Mouse (Mus musculus): Measurements from ENCODE around the gene Cd47. TPM values are rescaled to one million over a fixed set of nuclear protein-coding genes. Genes with fewer than 3 reads are reported as not detected.
A peak's percentile ranks its signal among the peaks of the same experiment; 100 is the strongest.

Gene Cd47
- polyA plus RNA-seq, 1 experiment from 2014 or later = 286 TPM

- H3K4me2 ChIP-seq (ENCODE audit: low read depth, low read length) = no peak overlapping the region
- no peaks in the 10 kb centered on the region for H3K9me3 ChIP-seq (ENCODE audit: low read length)
- WGBS (ENCODE audit: insufficient replicate concordance) = 90% methylated on average over 4 of the region's 4 CpGs
- no peak overlapping the region for H3K4me3 ChIP-seq (ENCODE audit: low read depth, low read length)
- peaks cover 40% of the 10 kb centered on the region for H3K4me1 ChIP-seq (ENCODE audit: insufficient read depth)
- ATAC-seq (no peak), DNase-seq (no peak)
- TF ChIP-seq CTCF (IDR thresholded peaks at IDR 0.05; ENCODE audit: low read depth) (no peak), EP300 (IDR thresholded peaks at IDR 0.05; ENCODE audit: low read depth) (no peak)
- no peaks in the 10 kb centered on the region; the same call in 1 of the 2 replicates for H3K36me3 ChIP-seq (replicated peaks; ENCODE audit: insufficient read depth, low read length)
- H3K9ac ChIP-seq (replicated peaks) = no peak overlapping the region
- H3K27me3 ChIP-seq (ENCODE audit: insufficient read depth, low read length) = no peaks in the 10 kb centered on the region
- no peak overlapping the region for H3K27ac ChIP-seq (ENCODE audit: low read depth)
Observed at GRCm38 (mm10) chr16:49768491-49769031, 31.8 kb upstream of the Cd47 start.

- Histone ChIP-seq H3K4me2 (ENCODE audit: low read depth, low read length) (no peak overlapping the region), H3K27me3 (ENCODE audit: insufficient read depth, low read length) (no peaks in the 10 kb centered on the region), H3K9ac (replicated peaks) (no peak overlapping the region), H3K9me3 (ENCODE audit: low read length) (no peaks in the 10 kb centered on the region), H3K4me3 (ENCODE audit: low read depth, low read length) (no peak overlapping the region), H3K4me1 (ENCODE audit: insufficient read depth) (peaks cover 53% of the 10 kb centered on the region), H3K27ac (ENCODE audit: low read depth) (peak overlapping the region; percentile 85), H3K36me3 (replicated peaks; ENCODE audit: insufficient read depth, low read length) (no peaks in the 10 kb centered on the region; the same call in 1 of the 2 replicates)
- ATAC-seq (peak; percentile 71), DNase-seq (peak; percentile 63)
- peak; percentile 85 for TF ChIP-seq EP300 (IDR thresholded peaks at IDR 0.05; ENCODE audit: low read depth)
- no peak for TF ChIP-seq CTCF (IDR thresholded peaks at IDR 0.05; ENCODE audit: low read depth)
- WGBS (ENCODE audit: insufficient replicate concordance) = 26% methylated on average over 2 of the region's 2 CpGs
Observed at GRCm38 (mm10) chr16:49769831-49770261, 30.5 kb upstream of the Cd47 start.

- DNase-seq = no peak
- Histone ChIP-seq H3K4me3 (ENCODE audit: low read depth, low read length) (no peak overlapping the region), H3K4me2 (ENCODE audit: low read depth, low read length) (peak overlapping the region; percentile 15), H3K4me1 (ENCODE audit: insufficient read depth) (peaks cover 60% of the 10 kb centered on the region), H3K27ac (ENCODE audit: low read depth) (peak overlapping the region; percentile 85), H3K36me3 (replicated peaks; ENCODE audit: insufficient read depth, low read length) (no peaks in the 10 kb centered on the region; the same call in 1 of the 2 replicates), H3K27me3 (ENCODE audit: insufficient read depth, low read length) (no peaks in the 10 kb centered on the region), H3K9me3 (ENCODE audit: low read length) (no peaks in the 10 kb centered on the region), H3K9ac (replicated peaks) (no peak overlapping the region)
- ATAC-seq = no peak
- WGBS (ENCODE audit: insufficient replicate concordance) = 40% methylated on average over 12 of the region's 12 CpGs
- TF ChIP-seq EP300 (IDR thresholded peaks at IDR 0.05; ENCODE audit: low read depth) = peak; percentile 64
- no peak for TF ChIP-seq CTCF (IDR thresholded peaks at IDR 0.05; ENCODE audit: low read depth)
Observed at GRCm38 (mm10) chr16:49770320-49771189, 29.8 kb upstream of the Cd47 start.

- H3K36me3 ChIP-seq (replicated peaks; ENCODE audit: insufficient read depth, low read length) = no peaks in the 10 kb centered on the region; the same call in 1 of the 2 replicates
- peaks cover 64% of the 10 kb centered on the region for H3K4me1 ChIP-seq (ENCODE audit: insufficient read depth)
- DNase-seq (no peak), ATAC-seq (peak; percentile 67)
- H3K27ac ChIP-seq (ENCODE audit: low read depth) = peak overlapping the region; percentile 85
- H3K9ac ChIP-seq (replicated peaks) = no peak overlapping the region
- H3K4me3 ChIP-seq (ENCODE audit: low read depth, low read length) = no peak overlapping the region
- H3K4me2 ChIP-seq (ENCODE audit: low read depth, low read length) = 0 out of 2 replicates have a peak overlapping the region, but pooled peaks have one; percentile 2
- H3K9me3 ChIP-seq (ENCODE audit: low read length) = no peaks in the 10 kb centered on the region
- peak; percentile 98 for TF ChIP-seq EP300 (IDR thresholded peaks at IDR 0.05; ENCODE audit: low read depth)
- no peak for TF ChIP-seq CTCF (IDR thresholded peaks at IDR 0.05; ENCODE audit: low read depth)
- H3K27me3 ChIP-seq (ENCODE audit: insufficient read depth, low read length) = no peaks in the 10 kb centered on the region
- WGBS (ENCODE audit: insufficient replicate concordance) = 43% methylated on average over 7 of the region's 7 CpGs
Observed at GRCm38 (mm10) chr16:49771609-49772396, 28.5 kb upstream of the Cd47 start.

GRCm38 (mm10) chr16:49772576-49772975 is 27.8 kb upstream of the Cd47 start:
- H3K27me3 ChIP-seq (ENCODE audit: insufficient read depth, low read length) = no peaks in the 10 kb centered on the region
- H3K9ac ChIP-seq (replicated peaks) = no peak overlapping the region; the same call in 1 of the 2 replicates
- ATAC-seq = no peak
- H3K4me2 ChIP-seq (ENCODE audit: low read depth, low read length) = peak overlapping the region; percentile 24; the same call in 1 of the 2 replicates
- no peak for DNase-seq
- H3K9me3 ChIP-seq (ENCODE audit: low read length) = no peaks in the 10 kb centered on the region
- TF ChIP-seq EP300 (IDR thresholded peaks at IDR 0.05; ENCODE audit: low read depth) (peak; percentile 12; the same call in 1 of the 2 replicates), CTCF (IDR thresholded peaks at IDR 0.05; ENCODE audit: low read depth) (no peak)
- peak overlapping the region; percentile 85 for H3K27ac ChIP-seq (ENCODE audit: low read depth)
- no peak overlapping the region for H3K4me3 ChIP-seq (ENCODE audit: low read depth, low read length)
- no peaks in the 10 kb centered on the region for H3K36me3 ChIP-seq (replicated peaks; ENCODE audit: insufficient read depth, low read length)
- peaks cover 61% of the 10 kb centered on the region for H3K4me1 ChIP-seq (ENCODE audit: insufficient read depth)
- 48% methylated on average over 1 of the region's 1 CpGs for WGBS (ENCODE audit: insufficient replicate concordance)

Data from liver, postnatal 0 days (tissue).